8 mouse cellular contexts compared by ENCODE assay signal in genomic region chrX:103252056-103252850, GRCm38 (mm10).
DNase-seq lines count a peak whose midpoint lies in the region; ATAC-seq lines count a peak whose summit lies in the region.
"Not testable (repeated sequence)": the region's sequence is repeated elsewhere in the genome, so short reads cannot be mapped to it uniquely, and the experiment has no call there.

No protein-coding gene starts in this region.

- H3K36me3 ChIP-seq in forebrain, embryonic 10.5 days (replicated peaks); hindbrain, embryonic 13.5 days; limb, embryonic 10.5 days; midbrain, embryonic 12.5 days; neural tube, embryonic 14.5 days (ENCODE audit: control insufficient read depth, insufficient read depth, low read length): not testable (repeated sequence)

- not testable (repeated sequence) for H3K4me2 ChIP-seq in hindbrain, embryonic 13.5 days; midbrain, embryonic 12.5 days (replicated peaks); neural tube, embryonic 14.5 days (ENCODE audit: low read depth, low read length)

- 59% methylated on average over 1 of the region's 1 CpGs for WGBS in forebrain, embryonic 10.5 days
- WGBS in hindbrain, embryonic 13.5 days: 86% methylated on average over 1 of the region's 1 CpGs
- 60% methylated on average over 1 of the region's 1 CpGs for WGBS in limb, embryonic 10.5 days
- WGBS in midbrain, embryonic 12.5 days: 72% methylated on average over 1 of the region's 1 CpGs
- WGBS in neural tube, embryonic 14.5 days: 72% methylated on average over 1 of the region's 1 CpGs

- H3K4me1 ChIP-seq in forebrain, embryonic 10.5 days; hindbrain, embryonic 13.5 days (replicated peaks); limb, embryonic 10.5 days; midbrain, embryonic 12.5 days; neural tube, embryonic 14.5 days (ENCODE audit: control insufficient read depth, insufficient read depth, low read length): not testable (repeated sequence)

- H3K27ac ChIP-seq in forebrain, embryonic 10.5 days: 0 out of 2 replicates have a peak overlapping the region, but pooled peaks have one; percentile 4
- 0 out of 2 replicates have a peak overlapping the region, but pooled peaks have one; percentile 31 for H3K27ac ChIP-seq in hindbrain, embryonic 13.5 days
- peak overlapping the region; percentile 56 for H3K27ac ChIP-seq in limb, embryonic 10.5 days
- 0 out of 2 replicates have a peak overlapping the region, but pooled peaks have one; percentile 6 for H3K27ac ChIP-seq in midbrain, embryonic 12.5 days (replicated peaks)
- H3K27ac ChIP-seq in neural tube, embryonic 14.5 days (ENCODE audit: low read depth, low read length): peak overlapping the region; percentile 6; the same call in 1 of the 2 replicates

- peaks cover 52% of the 10 kb centered on the region for H3K27me3 ChIP-seq in forebrain, embryonic 10.5 days (ENCODE audit: poor library complexity, severe bottlenecking)
- peaks cover 10% of the 10 kb centered on the region; the same call in 1 of the 2 replicates for H3K27me3 ChIP-seq in hindbrain, embryonic 13.5 days
- peaks cover 32% of the 10 kb centered on the region; the same call in 1 of the 2 replicates for H3K27me3 ChIP-seq in limb, embryonic 10.5 days (ENCODE audit: low read depth, poor library complexity, severe bottlenecking)
- H3K27me3 ChIP-seq in midbrain, embryonic 12.5 days: peaks cover 19% of the 10 kb centered on the region; the same call in 1 of the 2 replicates
- H3K27me3 ChIP-seq in neural tube, embryonic 14.5 days (ENCODE audit: control insufficient read depth, insufficient read depth, low read length): not testable (repeated sequence)

- not testable (repeated sequence) for ATAC-seq in hindbrain, embryonic 13.5 days (ENCODE audit: low FRiP score); midbrain, embryonic 12.5 days (ENCODE audit: low FRiP score, low read depth); neural tube, embryonic 14.5 days (ENCODE audit: low read depth)

- H3K9me3 ChIP-seq in forebrain, embryonic 10.5 days; hindbrain, embryonic 13.5 days; limb, embryonic 10.5 days (replicated peaks); midbrain, embryonic 12.5 days; neural tube, embryonic 14.5 days (ENCODE audit: control insufficient read depth, low read length): not testable (repeated sequence)

- H3K4me3 ChIP-seq in forebrain, embryonic 10.5 days; hindbrain, embryonic 13.5 days; limb, embryonic 10.5 days; midbrain, embryonic 12.5 days; neural tube, embryonic 14.5 days (ENCODE audit: low read depth, low read length): not testable (repeated sequence)

- peak; percentile 1 for DNase-seq in 3T3-L1 (ENCODE audit: low read depth, low spot score)
- DNase-seq in NIH3T3 (ENCODE audit: low read depth): peak; percentile 15
- peak; percentile 32 for DNase-seq in embryo, embryonic 10.5 days (ENCODE audit: low spot score)
- not testable (repeated sequence) for DNase-seq in forebrain, embryonic 10.5 days (ENCODE audit: extremely low spot score, low spot score); limb, embryonic 10.5 days (ENCODE audit: low spot score)

- not testable (repeated sequence) for H3K9ac ChIP-seq in hindbrain, embryonic 13.5 days; midbrain, embryonic 12.5 days (replicated peaks); neural tube, embryonic 14.5 days (replicated peaks; ENCODE audit: low read depth, low read length)

Comparison
In these comparisons a context has a peak if more than half of its experiments do, and no peak if none do; other contexts are left out.
1. H3K27ac ChIP-seq: peak in every context shown above with its lines; median percentile 56 in limb, embryonic 10.5 days; 31 in hindbrain, embryonic 13.5 days; 6 in midbrain, embryonic 12.5 days; 6 in neural tube, embryonic 14.5 days; 4 in forebrain, embryonic 10.5 days.